8 mouse cellular contexts compared by ENCODE assay signal in the genomic region with DNA sequence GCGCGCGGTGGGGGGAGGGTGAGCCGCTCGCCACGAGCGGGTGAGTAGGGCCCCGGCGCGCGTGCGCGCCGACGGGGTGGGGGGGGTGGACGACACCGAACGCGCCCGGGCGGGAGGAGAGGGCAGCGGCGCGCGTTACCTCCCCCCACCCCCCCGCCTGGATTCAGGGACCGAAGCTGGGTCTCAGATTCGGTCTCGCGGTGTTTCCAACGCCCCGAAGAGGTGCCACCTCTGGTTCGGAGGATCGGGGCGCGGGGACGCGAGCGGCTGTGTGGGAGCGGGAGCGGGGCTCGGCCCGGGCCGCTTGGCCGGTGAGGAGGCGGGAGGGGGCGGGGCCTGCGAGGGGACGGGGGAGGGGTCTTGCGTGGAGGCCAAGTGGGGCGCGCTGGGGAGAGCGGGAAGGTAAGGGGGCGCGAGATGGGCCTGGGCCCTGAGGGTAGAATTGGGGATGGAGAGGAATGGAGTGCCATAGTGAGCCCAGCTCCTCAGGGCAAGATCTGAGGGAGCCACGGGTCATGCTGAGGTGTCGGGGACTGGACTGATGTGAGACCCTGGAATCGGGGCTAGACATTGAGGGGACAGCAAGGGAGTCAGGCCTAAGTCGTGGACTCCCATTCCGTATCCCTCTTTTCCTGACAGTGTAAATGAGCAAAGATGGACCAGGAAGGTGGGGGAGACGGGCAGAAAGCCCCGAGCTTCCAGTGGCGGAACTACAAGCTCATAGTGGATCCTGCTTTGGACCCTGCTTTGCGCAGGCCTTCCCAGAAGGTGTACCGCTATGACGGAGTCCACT. TPM values are rescaled to one million over a fixed set of nuclear protein-coding genes. Genes with fewer than 3 reads are reported as not detected.
DNase-seq lines count a peak whose midpoint lies in the region; ATAC-seq and TF ChIP-seq lines count a peak whose summit lies in the region.

No protein-coding gene starts in this region.

- no peak for TF ChIP-seq CTCF in E14TG2a.4 (conservative IDR thresholded peaks at IDR 0.05; ENCODE audit: low read length)

- peaks cover 46% of the 10 kb centered on the region for H3K4me1 ChIP-seq in E14TG2a.4 (replicated peaks; ENCODE audit: low read depth, low read length)
- 0 out of 2 replicates have a peak, but pooled peaks cover 11% of the 10 kb centered on the region for H3K4me1 ChIP-seq in heart, embryonic 11.5 days (ENCODE audit: control insufficient read depth, insufficient read depth, low read length)
- H3K4me1 ChIP-seq in kidney, embryonic 15.5 days: peaks cover 23% of the 10 kb centered on the region

- H3K27ac ChIP-seq in heart, embryonic 11.5 days (ENCODE audit: low read depth, low read length): peak overlapping the region; percentile 99
- H3K27ac ChIP-seq in kidney, embryonic 15.5 days: peak overlapping the region; percentile 99

- no peaks in the 10 kb centered on the region for H3K27me3 ChIP-seq in E14TG2a.4 (ENCODE audit: insufficient read depth, low read length)
- no peaks in the 10 kb centered on the region for H3K27me3 ChIP-seq in heart, embryonic 11.5 days (ENCODE audit: control insufficient read depth, insufficient read depth, low read length)
- H3K27me3 ChIP-seq in kidney, embryonic 15.5 days: no peaks in the 10 kb centered on the region

- ATAC-seq in common myeloid progenitor, adult 5-6 weeks (replicated peaks; ENCODE audit: low read depth, poor library complexity, severe bottlenecking): peak; percentile 4; the same call in 1 of the 2 replicates
- ATAC-seq in heart, embryonic 11.5 days (replicated peaks; ENCODE audit: insufficient number of reproducible peaks, low FRiP score, low TSS enrichment): peak; percentile 58
- ATAC-seq in kidney, embryonic 15.5 days (replicated peaks; ENCODE audit: low FRiP score): peak; percentile 53

- H3K9ac ChIP-seq in heart, embryonic 11.5 days (ENCODE audit: low read depth, low read length): peak overlapping the region; percentile 88
- peak overlapping the region; percentile 88 for H3K9ac ChIP-seq in kidney, embryonic 15.5 days

- H3K9me3 ChIP-seq in E14TG2a.4 (ENCODE audit: low read length): no peaks in the 10 kb centered on the region
- no peaks in the 10 kb centered on the region for H3K9me3 ChIP-seq in heart, embryonic 11.5 days (replicated peaks; ENCODE audit: control insufficient read depth, low read length)
- no peaks in the 10 kb centered on the region for H3K9me3 ChIP-seq in kidney, embryonic 15.5 days (replicated peaks)

- peak overlapping the region; percentile 84 for H3K4me2 ChIP-seq in heart, embryonic 11.5 days
- peak overlapping the region; percentile 68 for H3K4me2 ChIP-seq in kidney, embryonic 15.5 days

- H3K4me3 ChIP-seq in E14TG2a.4 (replicated peaks; ENCODE audit: low read length): peak overlapping the region; percentile 89
- H3K4me3 ChIP-seq in heart, embryonic 11.5 days (ENCODE audit: low read depth, low read length): peak overlapping the region; percentile 93
- H3K4me3 ChIP-seq in kidney, embryonic 15.5 days (replicated peaks): peak overlapping the region; percentile 90

- 3% methylated on average over 53 of the region's 66 CpGs for WGBS in heart, embryonic 11.5 days (ENCODE audit: insufficient replicate concordance)
- 3% methylated on average over 59 of the region's 66 CpGs for WGBS in kidney, embryonic 15.5 days

- H3K36me3 ChIP-seq in E14TG2a.4 (ENCODE audit: insufficient read depth, low read length): peaks cover 70% of the 10 kb centered on the region
- peaks cover 14% of the 10 kb centered on the region for H3K36me3 ChIP-seq in heart, embryonic 11.5 days (ENCODE audit: control insufficient read depth, insufficient read depth, low read length)
- peaks cover 48% of the 10 kb centered on the region for H3K36me3 ChIP-seq in kidney, embryonic 15.5 days

- peak; percentile 69 for DNase-seq in NIH3T3 (ENCODE audit: low read depth)
- peak; percentile 63 for DNase-seq in lung, postnatal 10 days
- DNase-seq in skeletal muscle tissue, adult 2 months (ENCODE audit: low read depth, low spot score): peak; percentile 56
- DNase-seq in natural killer cell, adult 2 months (ENCODE audit: low spot score in 2 of 2): no peak

RNA-seq across cellular contexts. Expression of gene Setd1a, which starts 1.2 kb away (rescaled TPM):
- 15.1 and 16.6 TPM in 2 replicates for total RNA-seq in common myeloid progenitor, adult 5-6 weeks (2017)
- 16.9 and 20.8 TPM in 2 replicates for polyA plus RNA-seq in heart, embryonic 11.5 days (2014; fragmentation: Nextera tagmentation; extraction: Ambion mirVana)
- polyA plus RNA-seq in kidney, embryonic 15.5 days (2015; fragmentation: Nextera tagmentation; extraction: Ambion mirVana): 23.2 and 25.9 TPM in 2 replicates

RNA-seq across cellular contexts. Expression of gene Gm49388, which starts 7.7 kb away (rescaled TPM):
- total RNA-seq in common myeloid progenitor, adult 5-6 weeks (2017): 1.4 TPM in 1 of 2 replicates, not detected in the other
- 0.46 TPM in 1 of 2 replicates, not detected in the other for polyA plus RNA-seq in heart, embryonic 11.5 days (2014; fragmentation: Nextera tagmentation; extraction: Ambion mirVana)
- polyA plus RNA-seq in kidney, embryonic 15.5 days (2015; fragmentation: Nextera tagmentation; extraction: Ambion mirVana): not detected in 2 replicates

RNA-seq across cellular contexts. Expression of gene Orai3, which starts 8.1 kb away (rescaled TPM):
- 24.5 and 40.6 TPM in 2 replicates for total RNA-seq in common myeloid progenitor, adult 5-6 weeks (2017)
- polyA plus RNA-seq in heart, embryonic 11.5 days (2014; fragmentation: Nextera tagmentation; extraction: Ambion mirVana): 13.3 and 14.5 TPM in 2 replicates
- 25.1 and 26.7 TPM in 2 replicates for polyA plus RNA-seq in kidney, embryonic 15.5 days (2015; fragmentation: Nextera tagmentation; extraction: Ambion mirVana)

RNA-seq across cellular contexts. Expression of gene Hsd3b7, which starts 22.7 kb away (rescaled TPM):
- 36.7 and 52.3 TPM in 2 replicates for total RNA-seq in common myeloid progenitor, adult 5-6 weeks (2017)
- 18.1 and 23.5 TPM in 2 replicates for polyA plus RNA-seq in heart, embryonic 11.5 days (2014; fragmentation: Nextera tagmentation; extraction: Ambion mirVana)
- 23.0 and 27.6 TPM in 2 replicates for polyA plus RNA-seq in kidney, embryonic 15.5 days (2015; fragmentation: Nextera tagmentation; extraction: Ambion mirVana)

RNA-seq across cellular contexts. Expression of gene Fbxl19, which starts 33.3 kb away (rescaled TPM):
- 14.6 and 21.4 TPM in 2 replicates for total RNA-seq in common myeloid progenitor, adult 5-6 weeks (2017)
- 2.5 and 3.3 TPM in 2 replicates for polyA plus RNA-seq in heart, embryonic 11.5 days (2014; fragmentation: Nextera tagmentation; extraction: Ambion mirVana)
- polyA plus RNA-seq in kidney, embryonic 15.5 days (2015; fragmentation: Nextera tagmentation; extraction: Ambion mirVana): 5.6 and 6.8 TPM in 2 replicates

Comparison
In these comparisons a context has a peak if more than half of its experiments do, and no peak if none do; other contexts are left out.
1. DNase-seq: peak in NIH3T3 (single experiment), lung, postnatal 10 days (single experiment) and skeletal muscle tissue, adult 2 months (single experiment); none in natural killer cell, adult 2 months (0 of 2).
2. ATAC-seq: peak in every context shown above with its lines; median percentile 58 in heart, embryonic 11.5 days; 53 in kidney, embryonic 15.5 days; 4 in common myeloid progenitor, adult 5-6 weeks.
3. Peak in every context shown above with its lines, with median percentiles within 50 percentile points of each other: H3K4me3 ChIP-seq.